Mouse (Mus musculus) heart, postnatal 36 days (tissue): ENCODE measurements around the gene Sfrp4. TPM values are rescaled to one million over a fixed set of nuclear protein-coding genes. Genes with fewer than 3 reads are reported as not detected.

Experiments used
- DNase-seq, 2 experiments: peaks; one replicate each; pipeline ENCODE4 v3.0.0; 2021 to 2022
- intact Hi-C: fragments of 180-260 bp; cut with DNase I; formaldehyde crosslinking; loops from one replicate; pipeline ENCODE4 v1.15.1; 2025
- total RNA-seq, 2 experiments: library from RNA; stranded (reverse); gene quantifications; 2 replicates each; pipeline ENCODE4 v1.2.3; 2021

Sfrp4 gene
- total RNA-seq, 2 experiments from 2014 or later = 0.16 to 0.58 TPM

- intact Hi-C loops = no loop called here
Measured at GRCm38 (mm10) chr13:19630768-19631709, 8.1 kb downstream of the Sfrp4 start.

GRCm38 (mm10) chr13:19636131-19636530 is 13.2 kb downstream of the Sfrp4 start:
- no peak for DNase-seq
- intact Hi-C loops = no loop called here

More at GRCm38 (mm10) chr13:19630768-19631709, 8.1 kb downstream of the Sfrp4 start:
- DNase-seq = no peak

GRCm38 (mm10) chr13:19640203-19640851 is 17.4 kb downstream of the Sfrp4 start:
- intact Hi-C loops = loop anchor here (5.0 kb wide), 2 partner anchors 203 to 273 kb away; no protein-coding TSS in a partner anchor
- DNase-seq = no peak

GRCm38 (mm10) chr13:19643519-19643918 is 20.6 kb downstream of the Sfrp4 start:
- DNase-seq = no peak
- intact Hi-C loops = loop anchor here (5.0 kb wide), 2 partner anchors 206 to 276 kb away; no protein-coding TSS in a partner anchor

- DNase-seq = no peak
- intact Hi-C loops = loop anchor here (5.0 kb wide), 2 partner anchors 207 to 277 kb away; no protein-coding TSS in a partner anchor
Measured at GRCm38 (mm10) chr13:19644225-19644624, 21.3 kb downstream of the Sfrp4 start.

- no peak for DNase-seq
- intact Hi-C loops = no loop called here
Measured at GRCm38 (mm10) chr13:19649824-19650223, 26.9 kb downstream of the Sfrp4 start.

- intact Hi-C loops = no loop called here
- no peak for DNase-seq
Measured at GRCm38 (mm10) chr13:19652405-19652804, 29.5 kb downstream of the Sfrp4 start.

- no peak for DNase-seq
- intact Hi-C loops = no loop called here
Measured at GRCm38 (mm10) chr13:19668355-19669140, 45.6 kb downstream of the Sfrp4 start.

- intact Hi-C loops = no loop called here
- DNase-seq = no peak
Measured at GRCm38 (mm10) chr13:19674025-19674424, 51.1 kb downstream of the Sfrp4 start.

- DNase-seq = no peak
- intact Hi-C loops = no loop called here
Measured at GRCm38 (mm10) chr13:19674601-19675000, 51.7 kb downstream of the Sfrp4 start.

Other genes with a start within 250 kb of the Sfrp4 start
- gene Stard3nl, start 227.3 kb upstream of the Sfrp4 start, total RNA-seq = 10 to 100 TPM; 15.1 to 17.8 TPM
- gene Epdr1, start 3.2 kb upstream of the Sfrp4 start, total RNA-seq = 10 to 100 TPM; 18.1 to 20.4 TPM
- under 1 TPM in 1 of 2 experiments, not detected in 1; 0.25 TPM for gene Nme8, start 74.7 kb downstream of the Sfrp4 start, total RNA-seq
- gene Gpr141, start 201.2 kb downstream of the Sfrp4 start, total RNA-seq = under 1 TPM in 1 of 2 experiments, not detected in 1; 0.33 TPM